Mouse (Mus musculus): ENCODE data around the gene Lrriq3. TPM values are rescaled to one million over a fixed set of nuclear protein-coding genes. Genes with fewer than 3 reads are reported as not detected.

Lrriq3 gene
- polyA plus RNA-seq, 1 experiment from 2014 or later: 1.4 TPM

DNA sequence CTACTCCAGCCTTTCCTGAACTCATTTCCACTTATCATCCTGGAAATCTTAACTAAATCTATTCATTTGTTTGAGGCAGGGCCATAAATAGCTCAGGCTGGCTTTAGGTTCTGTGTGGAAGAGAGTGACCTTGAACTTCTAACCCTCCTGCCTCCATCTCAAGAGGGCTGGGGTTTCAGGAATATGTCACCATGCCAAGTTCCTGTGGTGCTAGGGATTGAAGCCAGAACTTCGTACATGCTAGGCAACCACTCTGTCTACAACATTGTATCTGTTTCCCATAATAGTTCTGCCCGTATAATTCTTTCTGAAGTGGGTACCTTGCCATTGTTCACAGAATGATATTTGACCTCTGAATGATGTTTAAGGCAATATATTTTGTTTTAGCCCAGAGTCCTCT is 95.6 kb downstream of the Lrriq3 start:
- Histone ChIP-seq H3K36me3 (ENCODE audit: control insufficient read depth, insufficient read depth, low read length) (no peaks in the 10 kb centered on the region), H3K9ac (replicated peaks; ENCODE audit: low read depth, low read length) (no peak overlapping the region), H3K4me1 (ENCODE audit: control insufficient read depth, insufficient read depth, low read length) (no peaks in the 10 kb centered on the region), H3K9me3 (ENCODE audit: control insufficient read depth, low read length) (no peaks in the 10 kb centered on the region), H3K27ac (ENCODE audit: low read depth, low read length) (no peak overlapping the region), H3K27me3 (ENCODE audit: control insufficient read depth, insufficient read depth, low read length) (no peaks in the 10 kb centered on the region), H3K4me2 (ENCODE audit: low read depth, low read length) (no peak overlapping the region), H3K4me3 (ENCODE audit: low read depth, low read length) (no peak overlapping the region)
- 82% methylated on average over 2 of the region's 2 CpGs for WGBS
- no peak for ATAC-seq (ENCODE audit: low read depth)

DNA sequence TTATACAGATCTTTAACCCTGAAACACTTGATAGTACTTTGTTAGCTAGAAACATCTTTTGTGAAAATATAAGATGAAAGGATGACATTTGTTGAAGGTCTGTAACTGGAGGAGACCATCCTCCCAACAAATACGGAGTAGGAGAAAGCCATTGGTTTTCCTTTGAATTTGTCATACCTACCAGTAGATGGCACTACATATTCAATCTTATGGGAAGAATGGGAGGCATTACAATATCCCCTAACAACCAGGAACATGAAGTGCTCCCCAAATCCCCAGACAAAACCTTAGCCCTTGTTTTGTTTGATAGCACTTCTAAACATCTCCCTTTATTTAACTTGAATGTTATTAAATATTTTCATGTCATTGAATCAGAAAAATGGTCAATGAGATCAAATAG is 141.7 kb downstream of the Lrriq3 start:
- H3K36me3 ChIP-seq (ENCODE audit: control insufficient read depth, insufficient read depth, low read length): no peaks in the 10 kb centered on the region
- ATAC-seq (ENCODE audit: low read depth): peak; percentile 86
- H3K4me1 ChIP-seq (ENCODE audit: control insufficient read depth, insufficient read depth, low read length): no peaks in the 10 kb centered on the region
- no peak overlapping the region for H3K27ac ChIP-seq (ENCODE audit: low read depth, low read length)
- no peak overlapping the region for H3K9ac ChIP-seq (replicated peaks; ENCODE audit: low read depth, low read length)
- no peak overlapping the region for H3K4me3 ChIP-seq (ENCODE audit: low read depth, low read length)
- H3K27me3 ChIP-seq (ENCODE audit: control insufficient read depth, insufficient read depth, low read length): no peaks in the 10 kb centered on the region
- WGBS: 11% methylated on average over 1 of the region's 1 CpGs
- no peaks in the 10 kb centered on the region for H3K9me3 ChIP-seq (ENCODE audit: control insufficient read depth, low read length)
- no peak overlapping the region for H3K4me2 ChIP-seq (ENCODE audit: low read depth, low read length)

DNA sequence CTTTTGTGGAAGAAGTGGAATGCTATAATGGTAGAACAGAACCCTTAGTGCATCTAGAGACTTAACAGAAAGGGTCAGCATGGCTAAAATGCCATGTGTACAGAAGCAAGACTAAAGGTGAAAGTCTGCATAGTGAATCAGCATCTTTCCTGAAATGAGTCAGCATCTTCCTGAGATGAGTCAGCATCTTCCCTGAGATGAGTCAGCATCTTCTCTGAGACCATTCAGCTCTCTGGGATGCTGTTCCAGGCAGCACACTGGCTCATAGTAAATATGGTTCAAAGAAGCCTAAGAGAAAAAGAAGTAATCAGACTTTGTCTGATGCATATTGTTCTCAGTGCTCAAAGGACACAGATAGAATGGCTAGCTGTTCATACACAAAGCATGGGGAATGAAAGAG is 142.3 kb downstream of the Lrriq3 start:
- Histone ChIP-seq H3K4me2 (ENCODE audit: low read depth, low read length) (no peak overlapping the region), H3K9me3 (ENCODE audit: control insufficient read depth, low read length) (no peaks in the 10 kb centered on the region), H3K27me3 (ENCODE audit: control insufficient read depth, insufficient read depth, low read length) (no peaks in the 10 kb centered on the region), H3K9ac (replicated peaks; ENCODE audit: low read depth, low read length) (no peak overlapping the region), H3K4me1 (ENCODE audit: control insufficient read depth, insufficient read depth, low read length) (no peaks in the 10 kb centered on the region), H3K36me3 (ENCODE audit: control insufficient read depth, insufficient read depth, low read length) (no peaks in the 10 kb centered on the region), H3K4me3 (ENCODE audit: low read depth, low read length) (no peak overlapping the region), H3K27ac (ENCODE audit: low read depth, low read length) (no peak overlapping the region)
- no peak for ATAC-seq (ENCODE audit: low read depth)

Other genes with a start within 250 kb of the Lrriq3 start
- gene Tnni3k, start 38.0 kb upstream of the Lrriq3 start, polyA plus RNA-seq (2014; fragmentation: Nextera tagmentation; extraction: Ambion mirVana): 0.08 and 0.15 TPM in 2 replicates
- gene Fpgt, start within 50 bp of the Lrriq3 start, polyA plus RNA-seq (2014; fragmentation: Nextera tagmentation; extraction: Ambion mirVana): 21.9 and 26.1 TPM in 2 replicates

Measured in neural tube, embryonic 14.5 days (tissue).